Mouse (Mus musculus) forebrain, embryonic 16.5 days (tissue): ENCODE measurements at regions not wholly inside any gene's neighbourhood (a gene's known extent, or its start where the extent isn't known, plus 50 kb on each side); places are given as distances from the start of the nearest gene placed in this dataset.
"Not testable (repeated sequence)": the region's sequence is repeated elsewhere in the genome, so short reads cannot be mapped to it uniquely, and the experiment has no call there.

ENCODE experiments used
- ATAC-seq: fragments of 200-750 bp; cut with Nextera tagmentation; 2 replicates; pipeline ENCODE4 v1.8.0; 2017; ENCODE audit warnings: mild to moderate bottlenecking, moderate library complexity
- H3K27ac ChIP-seq: fragments of 300-500 bp; sonication (generic); 2 replicates; pipeline ENCODE4 v1.5.1; 2014; ENCODE audit warnings: low read length, control low read depth
- H3K27me3 ChIP-seq: fragments of 300-500 bp; sonication (generic); replicated peaks from 2 replicates; pipeline ENCODE4 v1.6.1; 2014; ENCODE audit warnings: low read length; ENCODE audit not compliant: control insufficient read depth, insufficient read depth
- H3K36me3 ChIP-seq: fragments of 300-500 bp; sonication (generic); 2 replicates; pipeline ENCODE4 v1.6.1; 2014; ENCODE audit not compliant: control insufficient read depth, insufficient read depth
- H3K4me1 ChIP-seq: fragments of 300-500 bp; sonication (generic); replicated peaks from 2 replicates; pipeline ENCODE4 v1.6.1; 2014; ENCODE audit warnings: low read length; ENCODE audit not compliant: control insufficient read depth, insufficient read depth
- H3K4me2 ChIP-seq: fragments of 300-500 bp; sonication (generic); 2 replicates; pipeline ENCODE4 v1.6.1; 2014; ENCODE audit warnings: mild to moderate bottlenecking, low read length, control low read depth
- H3K4me3 ChIP-seq: fragments of 300-500 bp; sonication (generic); replicated peaks from 2 replicates; pipeline ENCODE4 v1.5.1; 2014; ENCODE audit warnings: mild to moderate bottlenecking, low read length, control low read depth
- H3K9ac ChIP-seq: fragments of 300-500 bp; sonication (generic); replicated peaks from 2 replicates; pipeline ENCODE4 v1.6.1; 2014; ENCODE audit warnings: low read depth, low read length, control low read depth
- H3K9me3 ChIP-seq: fragments of 300-500 bp; sonication (generic); 2 replicates; pipeline ENCODE4 v1.6.1; 2016; ENCODE audit warnings: low read length; ENCODE audit not compliant: control insufficient read depth
- WGBS: fragments of 180-500 bp; shearing (Covaris S2); extraction: QIAGEN DNeasy Blood & Tissue Kit; methylation state at CpG from one replicate; pipeline ENCODE4 v1.1.7; 2014; 5-methylcytosine and 5-hydroxymethylcytosine counted together

GRCm38 (mm10) chr11:16602947-16603346 is 94.7 kb upstream of the Sec61g start:
- no peaks in the 10 kb centered on the region for H3K36me3 ChIP-seq
- H3K4me1 ChIP-seq: no peaks in the 10 kb centered on the region
- no peak overlapping the region for H3K27ac ChIP-seq
- no peak for ATAC-seq
- H3K9ac ChIP-seq: no peak overlapping the region
- H3K9me3 ChIP-seq: peaks cover 3% of the 10 kb centered on the region; the same call in 1 of the 2 replicates
- WGBS: 85% methylated on average over 3 of the region's 3 CpGs
- H3K4me2 ChIP-seq: no peak overlapping the region
- H3K27me3 ChIP-seq: no peaks in the 10 kb centered on the region
- no peak overlapping the region for H3K4me3 ChIP-seq

DNA sequence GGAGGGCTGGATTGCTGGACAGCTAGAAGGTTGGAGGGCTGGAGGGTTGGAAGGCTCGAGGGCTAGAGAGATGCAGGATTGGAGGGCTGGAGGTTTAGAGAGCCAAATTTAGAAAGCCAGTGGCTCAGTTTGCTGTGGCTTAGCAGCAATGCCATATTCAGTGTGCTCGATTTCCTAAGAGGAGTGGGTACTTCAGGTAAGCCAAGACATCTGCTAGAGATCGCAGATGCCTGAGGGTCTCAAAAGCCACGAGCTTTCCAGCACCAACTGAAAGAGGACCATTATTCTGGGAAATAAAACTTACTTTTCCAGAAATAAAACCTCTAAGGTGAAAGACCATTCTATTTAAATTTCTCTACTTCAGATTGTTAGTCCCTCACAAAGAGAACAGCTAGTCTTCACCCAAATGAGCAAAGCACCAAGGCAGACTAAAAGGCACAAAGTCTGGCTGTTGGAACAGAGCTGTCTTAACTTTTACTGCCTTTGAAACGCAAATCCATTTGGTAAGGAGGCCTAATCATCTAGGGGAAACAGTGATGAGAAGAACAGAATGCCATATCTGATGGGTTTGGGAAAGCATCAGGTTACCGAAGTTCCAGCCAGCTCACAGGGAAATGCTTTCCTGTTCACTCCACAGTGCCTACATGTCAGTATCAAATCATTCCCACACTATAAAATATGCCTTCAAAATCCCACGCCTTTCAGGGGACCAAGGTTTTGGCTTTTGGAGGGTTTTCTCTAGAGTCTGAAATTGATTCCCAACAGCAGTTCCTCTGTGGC is 98.3 kb upstream of the Sec61g start:
- H3K4me2 ChIP-seq: no peak overlapping the region
- WGBS: 85% methylated on average over 7 of the region's 7 CpGs
- H3K9me3 ChIP-seq: no peaks in the 10 kb centered on the region
- no peak overlapping the region for H3K27ac ChIP-seq
- no peaks in the 10 kb centered on the region for H3K4me1 ChIP-seq
- ATAC-seq: no peak
- no peak overlapping the region for H3K9ac ChIP-seq
- no peaks in the 10 kb centered on the region for H3K27me3 ChIP-seq
- no peaks in the 10 kb centered on the region for H3K36me3 ChIP-seq
- H3K4me3 ChIP-seq: no peak overlapping the region

- H3K9me3 ChIP-seq, ATAC-seq, H3K9ac ChIP-seq, H3K36me3 ChIP-seq, H3K27me3 ChIP-seq, H3K27ac ChIP-seq, H3K4me3 ChIP-seq, H3K4me1 ChIP-seq, H3K4me2 ChIP-seq: not testable (repeated sequence)
- WGBS: 54% methylated on average over 3 of the region's 3 CpGs
Measured at GRCm38 (mm10) chr11:16607900-16608422, 99.7 kb upstream of the Sec61g start.

- H3K9me3 ChIP-seq: no peaks in the 10 kb centered on the region
- no peak overlapping the region for H3K27ac ChIP-seq
- 60% methylated on average over 2 of the region's 2 CpGs for WGBS
- no peaks in the 10 kb centered on the region for H3K27me3 ChIP-seq
- H3K4me2 ChIP-seq: no peak overlapping the region
- ATAC-seq: no peak
- no peak overlapping the region for H3K9ac ChIP-seq
- no peaks in the 10 kb centered on the region for H3K4me1 ChIP-seq
- no peak overlapping the region for H3K4me3 ChIP-seq
- no peaks in the 10 kb centered on the region for H3K36me3 ChIP-seq
Measured at GRCm38 (mm10) chr11:16611741-16612140, 103.5 kb upstream of the Sec61g start.

- WGBS: 67% methylated on average over 3 of the region's 3 CpGs
- H3K4me2 ChIP-seq: no peak overlapping the region
- H3K4me1 ChIP-seq: no peaks in the 10 kb centered on the region
- no peaks in the 10 kb centered on the region for H3K27me3 ChIP-seq
- ATAC-seq: no peak
- no peak overlapping the region for H3K27ac ChIP-seq
- H3K4me3 ChIP-seq: no peak overlapping the region
- no peak overlapping the region for H3K9ac ChIP-seq
- H3K36me3 ChIP-seq: no peaks in the 10 kb centered on the region
- no peaks in the 10 kb centered on the region for H3K9me3 ChIP-seq
Measured at GRCm38 (mm10) chr11:16612524-16612923, 104.2 kb upstream of the Sec61g start.

DNA sequence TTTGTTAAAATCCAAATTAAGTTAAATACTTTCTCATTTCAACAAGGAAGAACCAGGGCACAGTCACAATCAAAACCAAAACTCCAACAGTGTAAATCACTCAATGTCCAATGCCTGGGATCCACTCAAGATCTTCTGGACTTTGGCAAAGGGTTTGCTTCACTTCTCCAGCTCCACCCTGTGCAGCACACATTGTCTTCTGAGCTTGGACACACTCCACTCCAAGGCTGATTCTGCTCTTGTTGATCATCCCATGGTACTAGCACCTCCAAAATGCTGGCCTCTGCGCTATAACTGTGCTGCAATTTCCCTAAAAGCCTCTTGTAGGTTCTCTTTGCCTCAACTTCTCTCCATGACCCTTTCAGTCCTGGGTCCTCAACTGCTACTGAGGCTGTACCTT is 111.5 kb upstream of the Sec61g start:
- no peaks in the 10 kb centered on the region for H3K4me1 ChIP-seq
- no peak for ATAC-seq
- H3K36me3 ChIP-seq: no peaks in the 10 kb centered on the region
- H3K4me2 ChIP-seq: no peak overlapping the region
- no peaks in the 10 kb centered on the region for H3K27me3 ChIP-seq
- H3K27ac ChIP-seq: no peak overlapping the region
- no peaks in the 10 kb centered on the region for H3K9me3 ChIP-seq
- 90% methylated on average over 1 of the region's 1 CpGs for WGBS
- no peak overlapping the region for H3K4me3 ChIP-seq
- H3K9ac ChIP-seq: no peak overlapping the region

GRCm38 (mm10) chr11:16623694-16624093 is 115.4 kb upstream of the Sec61g start:
- H3K4me1 ChIP-seq: peaks cover 4% of the 10 kb centered on the region
- no peak overlapping the region for H3K9ac ChIP-seq
- no peaks in the 10 kb centered on the region for H3K27me3 ChIP-seq
- no peaks in the 10 kb centered on the region for H3K9me3 ChIP-seq
- no peaks in the 10 kb centered on the region for H3K36me3 ChIP-seq
- no peak overlapping the region for H3K4me2 ChIP-seq
- ATAC-seq: no peak
- no peak overlapping the region for H3K27ac ChIP-seq
- 78% methylated on average over 2 of the region's 2 CpGs for WGBS
- no peak overlapping the region for H3K4me3 ChIP-seq

DNA sequence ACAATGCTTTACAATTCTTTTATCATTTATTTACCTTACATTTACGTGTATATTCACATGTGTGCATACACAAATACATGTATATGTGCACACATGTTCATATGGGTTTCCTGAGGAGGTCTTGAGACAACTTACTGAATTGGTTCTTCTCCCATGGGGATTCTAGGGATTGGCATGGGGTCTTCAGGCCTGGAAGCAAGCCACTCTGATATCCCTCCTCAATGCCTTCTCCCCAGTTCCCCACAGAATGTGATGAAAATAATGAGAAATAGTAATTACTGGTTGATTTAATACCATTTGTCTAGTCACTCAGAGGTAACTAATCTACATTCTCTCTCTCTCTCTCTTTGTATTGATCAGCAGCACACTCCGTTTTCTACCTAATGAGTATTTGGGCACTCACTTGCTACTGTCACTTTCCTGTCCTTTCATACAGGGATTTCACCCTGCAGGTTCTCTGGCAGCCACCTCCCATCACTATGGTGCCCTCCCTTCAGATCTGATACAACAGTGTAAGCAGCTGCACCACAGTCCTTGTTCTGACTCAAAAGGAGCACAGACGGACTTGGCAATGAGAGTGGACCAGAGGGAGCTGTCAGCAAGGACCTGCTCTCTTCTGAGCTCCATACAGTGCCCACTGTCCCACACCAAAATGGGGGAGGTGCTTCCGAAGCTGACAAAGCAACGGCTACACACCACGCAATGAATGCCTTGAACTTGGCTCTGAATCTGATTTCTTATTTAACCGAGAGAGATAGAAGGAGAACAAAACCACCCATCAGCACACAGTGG is 119.2 kb upstream of the Sec61g start:
- 30% methylated on average over 7 of the region's 7 CpGs for WGBS
- Histone ChIP-seq H3K27me3 (no peaks in the 10 kb centered on the region), H3K4me3 (no peak overlapping the region), H3K27ac (no peak overlapping the region), H3K9me3 (no peaks in the 10 kb centered on the region), H3K9ac (no peak overlapping the region), H3K36me3 (no peaks in the 10 kb centered on the region), H3K4me2 (peak overlapping the region; percentile 11; the same call in 1 of the 2 replicates), H3K4me1 (peaks cover 4% of the 10 kb centered on the region)
- peak; percentile 95 for ATAC-seq

GRCm38 (mm10) chr11:16629410-16630129 is 121.3 kb upstream of the Sec61g start:
- Histone ChIP-seq H3K9me3 (no peaks in the 10 kb centered on the region), H3K4me2 (no peak overlapping the region), H3K27me3 (no peaks in the 10 kb centered on the region), H3K4me1 (peaks cover 4% of the 10 kb centered on the region), H3K4me3 (no peak overlapping the region), H3K36me3 (no peaks in the 10 kb centered on the region), H3K9ac (no peak overlapping the region), H3K27ac (no peak overlapping the region)
- no peak for ATAC-seq
- 76% methylated on average over 1 of the region's 1 CpGs for WGBS
